ENCODE assay signal across 8 mouse cellular contexts in the genomic region with DNA sequence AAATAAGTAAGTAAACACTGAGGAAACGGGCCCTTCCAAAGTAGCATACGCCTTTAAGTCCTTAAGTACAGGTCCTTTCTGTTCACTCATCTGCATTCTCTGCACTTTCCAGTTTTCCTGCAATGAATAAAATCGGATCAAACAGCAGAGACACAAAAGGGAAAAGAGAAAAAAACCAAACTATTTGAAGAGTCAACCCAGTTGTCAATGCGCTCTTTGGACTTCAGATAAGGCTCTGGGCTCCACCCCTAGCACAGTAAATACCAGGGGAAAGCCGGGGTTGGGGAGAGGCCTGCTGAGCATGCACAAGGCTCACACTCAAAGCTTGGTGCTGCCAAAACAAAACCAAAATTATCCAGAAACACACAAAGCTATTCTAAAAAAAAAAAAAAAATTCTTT. TPM values are rescaled to one million over a fixed set of nuclear protein-coding genes. Genes with fewer than 3 reads are reported as not detected.
DNase-seq lines count a peak whose midpoint lies in the region; ATAC-seq lines count a peak whose summit lies in the region.

No protein-coding gene starts in this region.

- no peak overlapping the region for H3K4me2 ChIP-seq in forebrain, embryonic 11.5 days (ENCODE audit: low read depth, low read length, severe bottlenecking)
- H3K4me2 ChIP-seq in intestine, embryonic 16.5 days (ENCODE audit: low read depth, low read length), result no peak overlapping the region; the same call in 1 of the 2 replicates
- H3K4me2 ChIP-seq in midbrain, embryonic 15.5 days, result no peak overlapping the region

- intact Hi-C loops in heart, postnatal 36 days (cut with DNase I), result no loop called here

- H3K36me3 ChIP-seq in forebrain, embryonic 11.5 days (ENCODE audit: control insufficient read depth, insufficient read depth, low read length), result no peaks in the 10 kb centered on the region
- H3K36me3 ChIP-seq in intestine, embryonic 16.5 days (ENCODE audit: control insufficient read depth, insufficient read depth, low read length), result no peaks in the 10 kb centered on the region
- H3K36me3 ChIP-seq in midbrain, embryonic 15.5 days (replicated peaks), result no peaks in the 10 kb centered on the region

- H3K27me3 ChIP-seq in forebrain, embryonic 11.5 days (ENCODE audit: control insufficient read depth, insufficient read depth, low read length), result no peaks in the 10 kb centered on the region
- H3K27me3 ChIP-seq in intestine, embryonic 16.5 days (replicated peaks; ENCODE audit: control insufficient read depth, insufficient read depth, low read length), result no peaks in the 10 kb centered on the region
- no peaks in the 10 kb centered on the region for H3K27me3 ChIP-seq in midbrain, embryonic 15.5 days (replicated peaks)

- no peak overlapping the region for H3K4me3 ChIP-seq in forebrain, embryonic 11.5 days (ENCODE audit: low read depth, low read length)
- peak overlapping the region; percentile 4; the same call in 1 of the 2 replicates for H3K4me3 ChIP-seq in intestine, embryonic 16.5 days (ENCODE audit: low read length)
- no peak overlapping the region for H3K4me3 ChIP-seq in midbrain, embryonic 15.5 days

- WGBS in forebrain, embryonic 11.5 days, result 61% methylated on average over 5 of the region's 5 CpGs
- 48% methylated on average over 5 of the region's 5 CpGs for WGBS in intestine, embryonic 16.5 days
- 43% methylated on average over 5 of the region's 5 CpGs for WGBS in midbrain, embryonic 15.5 days

- no peaks in the 10 kb centered on the region for H3K9me3 ChIP-seq in forebrain, embryonic 11.5 days (ENCODE audit: control insufficient read depth, low read length)
- no peaks in the 10 kb centered on the region for H3K9me3 ChIP-seq in intestine, embryonic 16.5 days (ENCODE audit: control insufficient read depth, low read length)
- H3K9me3 ChIP-seq in midbrain, embryonic 15.5 days, result no peaks in the 10 kb centered on the region

- peak overlapping the region; percentile 69; the same call in 1 of the 2 replicates for H3K27ac ChIP-seq in forebrain, embryonic 11.5 days (ENCODE audit: low read depth, low read length)
- H3K27ac ChIP-seq in intestine, embryonic 16.5 days (ENCODE audit: low read length), result peak overlapping the region; percentile 93
- H3K27ac ChIP-seq in midbrain, embryonic 15.5 days, result peak overlapping the region; percentile 85

- no peak overlapping the region for H3K9ac ChIP-seq in forebrain, embryonic 11.5 days (ENCODE audit: low read length)
- peak overlapping the region; percentile 49; the same call in 1 of the 2 replicates for H3K9ac ChIP-seq in intestine, embryonic 16.5 days (ENCODE audit: low read depth, low read length)
- no peak overlapping the region for H3K9ac ChIP-seq in midbrain, embryonic 15.5 days

- DNase-seq in heart, adult 11 months, result peak; percentile 39
- no peak for DNase-seq in heart, postnatal 36 days
- no peak for DNase-seq in forebrain, embryonic 11.5 days (ENCODE audit: low spot score)
- DNase-seq in adrenal gland, postnatal 25 days, result no peak
- DNase-seq in retina, postnatal 1 day, result no peak

- ATAC-seq in forebrain, embryonic 11.5 days (replicated peaks; ENCODE audit: low FRiP score), result no peak
- ATAC-seq in intestine, embryonic 16.5 days, result peak; percentile 84
- no peak for ATAC-seq in midbrain, embryonic 15.5 days (replicated peaks)
- no peak for ATAC-seq in megakaryocyte, adult 5-6 weeks (ENCODE audit: poor library complexity, severe bottlenecking)

- 0 out of 2 replicates have a peak, but pooled peaks cover 2% of the 10 kb centered on the region for H3K4me1 ChIP-seq in forebrain, embryonic 11.5 days (replicated peaks; ENCODE audit: control insufficient read depth, insufficient read depth, low read length)
- peaks cover 14% of the 10 kb centered on the region for H3K4me1 ChIP-seq in intestine, embryonic 16.5 days (ENCODE audit: control insufficient read depth, insufficient read depth, low read length)
- H3K4me1 ChIP-seq in midbrain, embryonic 15.5 days, result peaks cover 12% of the 10 kb centered on the region

RNA-seq across cellular contexts. Expression of gene Coa4, which starts 18.1 kb away (rescaled TPM):
- 10 to 100 TPM; 17.1 to 17.4 TPM for total RNA-seq in heart, postnatal 36 days (2021)
- polyA plus RNA-seq in forebrain, embryonic 11.5 days (2014; fragmentation: Nextera tagmentation; extraction: Ambion mirVana), result 18.2 and 18.6 TPM in 2 replicates
- polyA plus RNA-seq in intestine, embryonic 16.5 days (2015; fragmentation: Nextera tagmentation; extraction: Ambion mirVana), result 59.2 and 59.3 TPM in 2 replicates
- 15.5 and 17.7 TPM in 2 replicates for polyA plus RNA-seq in midbrain, embryonic 15.5 days (2015; fragmentation: Nextera tagmentation; extraction: Ambion mirVana)
- 11.5 and 11.7 TPM in 2 replicates for total RNA-seq in adrenal gland, postnatal 25 days (2021)
- total RNA-seq in megakaryocyte, adult 5-6 weeks (2015), result 24.7 and 31.5 TPM in 2 replicates
- total RNA-seq in megakaryocyte, adult 5-6 weeks (2017), result 19.4 and 23.0 TPM in 2 replicates

RNA-seq across cellular contexts. Expression of gene Dnajb13, which starts 40.2 kb away (rescaled TPM):
- not detected for total RNA-seq in heart, postnatal 36 days (2021)
- polyA plus RNA-seq in forebrain, embryonic 11.5 days (2014; fragmentation: Nextera tagmentation; extraction: Ambion mirVana), result 0.49 and 0.84 TPM in 2 replicates
- 0.48 and 0.50 TPM in 2 replicates for polyA plus RNA-seq in intestine, embryonic 16.5 days (2015; fragmentation: Nextera tagmentation; extraction: Ambion mirVana)
- polyA plus RNA-seq in midbrain, embryonic 15.5 days (2015; fragmentation: Nextera tagmentation; extraction: Ambion mirVana), result 3.7 and 4.9 TPM in 2 replicates
- not detected in 2 replicates for total RNA-seq in adrenal gland, postnatal 25 days (2021)
- not detected in 2 replicates for total RNA-seq in megakaryocyte, adult 5-6 weeks (2015)
- total RNA-seq in megakaryocyte, adult 5-6 weeks (2017), result 0.16 and 0.44 TPM in 2 replicates

RNA-seq across cellular contexts. Expression of gene Rab6a, which starts 52.3 kb away (rescaled TPM):
- 10 to 100 TPM; 65.6 to 68.0 TPM for total RNA-seq in heart, postnatal 36 days (2021)
- 147 TPM in 2 replicates for polyA plus RNA-seq in forebrain, embryonic 11.5 days (2014; fragmentation: Nextera tagmentation; extraction: Ambion mirVana)
- 85.7 and 89.7 TPM in 2 replicates for polyA plus RNA-seq in intestine, embryonic 16.5 days (2015; fragmentation: Nextera tagmentation; extraction: Ambion mirVana)
- 253 and 260 TPM in 2 replicates for polyA plus RNA-seq in midbrain, embryonic 15.5 days (2015; fragmentation: Nextera tagmentation; extraction: Ambion mirVana)
- total RNA-seq in adrenal gland, postnatal 25 days (2021), result 64.8 and 67.5 TPM in 2 replicates
- 102 and 106 TPM in 2 replicates for total RNA-seq in megakaryocyte, adult 5-6 weeks (2015)
- total RNA-seq in megakaryocyte, adult 5-6 weeks (2017), result 87.5 and 100 TPM in 2 replicates

RNA-seq across cellular contexts. Expression of gene Mrpl48, which starts 53.2 kb away (rescaled TPM):
- 10 to 100 TPM; 66.3 to 73.0 TPM for total RNA-seq in heart, postnatal 36 days (2021)
- 52.2 and 58.6 TPM in 2 replicates for polyA plus RNA-seq in forebrain, embryonic 11.5 days (2014; fragmentation: Nextera tagmentation; extraction: Ambion mirVana)
- polyA plus RNA-seq in intestine, embryonic 16.5 days (2015; fragmentation: Nextera tagmentation; extraction: Ambion mirVana), result 85.9 and 89.2 TPM in 2 replicates
- polyA plus RNA-seq in midbrain, embryonic 15.5 days (2015; fragmentation: Nextera tagmentation; extraction: Ambion mirVana), result 79.0 and 80.2 TPM in 2 replicates
- 48.3 and 60.4 TPM in 2 replicates for total RNA-seq in adrenal gland, postnatal 25 days (2021)
- 49.4 and 54.0 TPM in 2 replicates for total RNA-seq in megakaryocyte, adult 5-6 weeks (2015)
- total RNA-seq in megakaryocyte, adult 5-6 weeks (2017), result 62.2 and 83.3 TPM in 2 replicates
